Mouse (Mus musculus) bone marrow macrophage, adult 2 months (primary cell): ENCODE data around the gene Kmt2e.

Experiments
- CTCF ChIP-seq: IDR thresholded peaks from 2 replicates; pipeline ENCODE4 v1.5.1; 2012; ENCODE audit warnings: low read depth, mild to moderate bottlenecking, low read length, moderate library complexity
- POLR2A ChIP-seq: IDR thresholded peaks from 2 replicates; pipeline ENCODE4 v1.6.1; 2012; ENCODE audit warnings: mild to moderate bottlenecking, low read depth, low read length, borderline replicate concordance

- TF ChIP-seq CTCF (no peak), POLR2A (no peak)
Observed at GRCm38 (mm10) chr5:23421440-23421839, 12.8 kb upstream of the Kmt2e start.
